Mouse (Mus musculus) midbrain, embryonic 14.5 days (tissue): ENCODE data around the gene Grik1. TPM values are rescaled to one million over a fixed set of nuclear protein-coding genes. Genes with fewer than 3 reads are reported as not detected.

ENCODE experiments used
- ATAC-seq: fragments of 200-750 bp; cut with Nextera tagmentation; 2 replicates; pipeline ENCODE4 v1.8.0; 2017; ENCODE audit warnings: moderate number of reproducible peaks, moderate library complexity; ENCODE audit not compliant: low FRiP score, low TSS enrichment
- DNase-seq: peaks from one replicate; pipeline ENCODE4 v3.0.0-alpha.2; 2015
- H3K27ac ChIP-seq: fragments of 300-500 bp; sonication (generic); replicated peaks from 2 replicates; pipeline ENCODE4 v1.5.1; 2014; ENCODE audit warnings: mild to moderate bottlenecking, low read depth, low read length, moderate library complexity
- H3K27me3 ChIP-seq: fragments of 300-500 bp; sonication (generic); 2 replicates; pipeline ENCODE4 v1.6.1; 2014; ENCODE audit warnings: low read length, control low read depth, mixed read lengths; ENCODE audit not compliant: control insufficient read depth, insufficient read depth
- H3K36me3 ChIP-seq: fragments of 300-500 bp; sonication (generic); 2 replicates; pipeline ENCODE4 v1.6.1; 2014; ENCODE audit warnings: low read length, control low read depth; ENCODE audit not compliant: control insufficient read depth, insufficient read depth
- H3K4me1 ChIP-seq: fragments of 300-500 bp; sonication (generic); 2 replicates; pipeline ENCODE4 v1.6.1; 2014; ENCODE audit warnings: mild to moderate bottlenecking, antibody characterized with exemption, low read length, control low read depth; ENCODE audit not compliant: control insufficient read depth, insufficient read depth
- H3K4me2 ChIP-seq: fragments of 300-500 bp; sonication (generic); 2 replicates; pipeline ENCODE4 v1.6.1; 2014; ENCODE audit warnings: mild to moderate bottlenecking, low read length, moderate library complexity
- H3K4me3 ChIP-seq: fragments of 300-500 bp; sonication (generic); replicated peaks from 2 replicates; pipeline ENCODE4 v1.5.1; 2014; ENCODE audit warnings: low read depth, low read length
- H3K9ac ChIP-seq: fragments of 300-500 bp; sonication (generic); replicated peaks from 2 replicates; pipeline ENCODE4 v1.6.1; 2014; ENCODE audit warnings: mild to moderate bottlenecking, low read length, moderate library complexity
- H3K9me3 ChIP-seq: fragments of 300-500 bp; sonication (generic); 2 replicates; pipeline ENCODE4 v1.6.1; 2016; ENCODE audit warnings: low read length, control low read depth, mixed read lengths; ENCODE audit not compliant: control insufficient read depth
- WGBS: fragments of 180-500 bp; shearing (Covaris S2); extraction: QIAGEN DNeasy Blood & Tissue Kit; methylation state at CpG from one replicate; pipeline ENCODE4 v1.1.7; 2014; 5-methylcytosine and 5-hydroxymethylcytosine counted together
- polyA plus RNA-seq: library from polyadenylated mRNA; unstranded; fragments of >200 nt; fragmentation: Nextera tagmentation; extraction: Ambion mirVana; gene quantifications from 2 replicates; pipeline ENCODE4 v1.2.1, GENCODE M21; 2014

Gene Grik1
- polyA plus RNA-seq, 1 experiment from 2014 or later = 26.1 TPM

DNA sequence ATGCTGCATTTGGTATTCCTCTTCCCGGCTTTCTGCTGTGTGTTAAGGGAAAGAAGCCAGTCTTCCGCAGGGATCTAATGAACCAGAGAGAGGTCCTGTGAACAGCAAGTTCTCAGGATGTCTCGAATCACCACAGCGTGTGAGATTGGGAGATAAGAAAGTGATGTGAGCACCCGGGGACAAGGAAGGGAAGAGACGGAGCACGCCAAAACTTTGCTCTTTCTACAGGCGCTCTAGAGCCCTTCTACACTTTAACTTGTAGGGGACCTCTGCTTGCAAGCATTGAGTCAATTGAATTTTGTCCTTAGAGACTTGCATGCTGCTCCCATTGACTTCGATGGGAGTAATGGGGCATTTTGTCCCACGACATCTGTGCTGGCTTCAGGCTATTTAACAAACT, 241.9 kb downstream of the Grik1 start:
- Histone ChIP-seq H3K9ac (no peak overlapping the region), H3K9me3 (no peaks in the 10 kb centered on the region), H3K36me3 (no peaks in the 10 kb centered on the region), H3K4me2 (no peak overlapping the region), H3K27me3 (no peaks in the 10 kb centered on the region), H3K4me1 (no peaks in the 10 kb centered on the region), H3K4me3 (no peak overlapping the region), H3K27ac (no peak overlapping the region)
- ATAC-seq (no peak), DNase-seq (no peak)
- WGBS = 93% methylated on average over 10 of the region's 10 CpGs

DNA sequence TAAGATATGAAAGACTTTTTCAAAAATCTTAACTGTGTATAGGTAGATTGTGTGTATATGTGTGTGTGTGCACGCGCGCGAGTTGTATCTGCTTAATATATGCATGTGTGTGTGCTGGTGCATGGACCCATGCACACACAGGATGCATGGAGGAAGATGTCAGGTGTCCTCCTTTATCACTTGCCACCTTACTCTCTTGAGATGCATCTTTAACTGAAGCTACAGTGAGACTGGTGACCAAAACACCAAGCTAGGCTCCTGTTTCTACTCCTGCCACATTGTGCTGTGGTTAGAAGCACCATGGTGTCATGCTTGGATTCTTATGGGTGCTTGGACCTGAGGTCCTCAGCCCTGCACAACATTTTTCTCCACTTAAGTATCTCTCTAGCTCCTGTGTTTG, 245.7 kb downstream of the Grik1 start:
- Histone ChIP-seq H3K27me3 (no peaks in the 10 kb centered on the region), H3K4me2 (no peak overlapping the region), H3K9ac (no peak overlapping the region), H3K9me3 (no peaks in the 10 kb centered on the region), H3K36me3 (no peaks in the 10 kb centered on the region), H3K4me1 (no peaks in the 10 kb centered on the region), H3K4me3 (no peak overlapping the region), H3K27ac (no peak overlapping the region)
- 94% methylated on average over 4 of the region's 4 CpGs for WGBS
- no peak for ATAC-seq
- no peak for DNase-seq

- WGBS = 74% methylated on average over 6 of the region's 6 CpGs
- no peak for DNase-seq
Measured at GRCm38 (mm10) chr16:88042458-88042857, 247.6 kb downstream of the Grik1 start.

DNA sequence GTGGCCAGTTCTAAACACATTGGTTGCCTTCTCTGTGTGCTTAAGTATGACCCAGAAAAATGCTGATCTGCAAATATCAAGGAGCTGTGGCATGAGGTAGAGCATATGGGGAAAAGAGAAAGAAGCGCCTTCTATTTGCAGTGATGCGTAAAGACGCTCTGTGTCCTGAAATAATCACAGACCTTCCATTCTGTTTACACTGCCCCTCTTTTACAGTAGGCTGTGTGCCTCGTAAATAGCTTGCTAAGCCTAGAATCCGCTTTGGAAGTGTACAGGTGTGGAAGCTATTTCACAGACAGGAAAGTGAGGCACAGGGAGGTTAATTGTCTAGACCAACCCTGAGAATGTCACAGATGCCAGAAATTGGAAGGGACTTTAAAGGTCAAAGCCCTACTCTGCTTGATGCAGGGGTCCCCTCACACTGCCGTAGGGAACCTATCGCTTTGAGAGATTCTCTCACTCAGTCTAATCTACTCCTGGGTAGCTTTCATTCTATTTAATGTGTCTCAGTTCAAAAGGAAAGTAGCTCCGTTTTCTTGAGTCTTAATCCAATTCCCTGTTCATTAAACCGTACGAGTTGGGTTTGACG, 251.5 kb downstream of the Grik1 start:
- 73% methylated on average over 11 of the region's 11 CpGs for WGBS
- Histone ChIP-seq H3K9ac (no peak overlapping the region), H3K27me3 (no peaks in the 10 kb centered on the region), H3K9me3 (no peaks in the 10 kb centered on the region), H3K4me2 (no peak overlapping the region), H3K4me3 (no peak overlapping the region), H3K36me3 (no peaks in the 10 kb centered on the region), H3K4me1 (no peaks in the 10 kb centered on the region), H3K27ac (no peak overlapping the region)
- ATAC-seq = no peak
- DNase-seq = peak; percentile 21

More at GRCm38 (mm10) chr16:88042458-88042857, 247.6 kb downstream of the Grik1 start:
- Histone ChIP-seq H3K4me2 (no peak overlapping the region), H3K4me1 (no peaks in the 10 kb centered on the region), H3K9me3 (no peaks in the 10 kb centered on the region), H3K27ac (no peak overlapping the region), H3K9ac (no peak overlapping the region), H3K4me3 (no peak overlapping the region), H3K36me3 (no peaks in the 10 kb centered on the region), H3K27me3 (no peaks in the 10 kb centered on the region)
- no peak for ATAC-seq

- 4% methylated on average over 2 of the region's 2 CpGs for WGBS
- Histone ChIP-seq H3K4me1 (no peaks in the 10 kb centered on the region), H3K36me3 (no peaks in the 10 kb centered on the region), H3K9me3 (no peaks in the 10 kb centered on the region), H3K27me3 (no peaks in the 10 kb centered on the region), H3K4me3 (no peak overlapping the region), H3K4me2 (no peak overlapping the region), H3K9ac (no peak overlapping the region), H3K27ac (no peak overlapping the region)
- ATAC-seq = peak; percentile 68; the same call in 1 of the 2 replicates
- peak; percentile 73 for DNase-seq
Measured at GRCm38 (mm10) chr16:87988805-87989204, 301.3 kb downstream of the Grik1 start.

DNA sequence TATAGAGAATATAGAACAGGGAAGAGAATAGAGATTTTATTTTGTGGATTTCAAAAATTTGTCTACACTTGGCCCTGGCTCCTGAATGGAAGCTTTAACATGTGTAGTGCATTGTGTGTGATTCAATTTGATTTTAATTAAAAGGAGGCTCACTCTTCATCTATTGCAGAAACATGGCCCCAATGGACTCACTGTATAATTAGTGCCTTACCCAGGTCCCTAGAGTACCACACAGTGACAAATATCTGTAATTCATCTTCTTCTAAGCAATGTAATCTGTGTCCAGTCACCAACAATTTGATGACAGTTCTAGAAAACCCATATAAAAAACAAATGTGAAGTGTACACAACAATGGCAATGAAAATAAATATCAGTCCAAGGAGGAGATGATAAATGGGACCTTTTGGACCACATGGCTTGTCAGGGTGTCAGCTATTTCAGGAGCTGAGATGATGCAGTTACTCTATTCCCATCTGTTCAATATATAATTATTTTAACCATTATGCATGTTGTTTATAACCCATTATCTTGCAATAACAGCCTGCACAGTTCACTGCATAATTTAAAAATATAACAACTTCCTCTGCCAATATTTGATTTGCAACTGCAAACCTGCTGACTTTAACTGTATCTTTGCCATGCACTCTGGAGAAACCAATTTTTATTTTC, 305.7 kb downstream of the Grik1 start:
- H3K9ac ChIP-seq = no peak overlapping the region
- ATAC-seq (no peak), DNase-seq (no peak)
- H3K4me3 ChIP-seq = no peak overlapping the region
- no peaks in the 10 kb centered on the region for H3K4me1 ChIP-seq
- no peak overlapping the region for H3K27ac ChIP-seq
- no peaks in the 10 kb centered on the region for H3K9me3 ChIP-seq
- no peaks in the 10 kb centered on the region for H3K36me3 ChIP-seq
- no peak overlapping the region for H3K4me2 ChIP-seq
- no peaks in the 10 kb centered on the region for H3K27me3 ChIP-seq

GRCm38 (mm10) chr16:87974076-87974443, 316.0 kb downstream of the Grik1 start:
- Histone ChIP-seq H3K27me3 (no peaks in the 10 kb centered on the region), H3K4me2 (no peak overlapping the region), H3K4me1 (0 out of 2 replicates have a peak, but pooled peaks cover 5% of the 10 kb centered on the region), H3K9me3 (no peaks in the 10 kb centered on the region), H3K9ac (no peak overlapping the region), H3K4me3 (no peak overlapping the region), H3K36me3 (no peaks in the 10 kb centered on the region), H3K27ac (no peak overlapping the region)
- no peak for DNase-seq
- ATAC-seq = no peak
- 56% methylated on average over 3 of the region's 3 CpGs for WGBS

DNA sequence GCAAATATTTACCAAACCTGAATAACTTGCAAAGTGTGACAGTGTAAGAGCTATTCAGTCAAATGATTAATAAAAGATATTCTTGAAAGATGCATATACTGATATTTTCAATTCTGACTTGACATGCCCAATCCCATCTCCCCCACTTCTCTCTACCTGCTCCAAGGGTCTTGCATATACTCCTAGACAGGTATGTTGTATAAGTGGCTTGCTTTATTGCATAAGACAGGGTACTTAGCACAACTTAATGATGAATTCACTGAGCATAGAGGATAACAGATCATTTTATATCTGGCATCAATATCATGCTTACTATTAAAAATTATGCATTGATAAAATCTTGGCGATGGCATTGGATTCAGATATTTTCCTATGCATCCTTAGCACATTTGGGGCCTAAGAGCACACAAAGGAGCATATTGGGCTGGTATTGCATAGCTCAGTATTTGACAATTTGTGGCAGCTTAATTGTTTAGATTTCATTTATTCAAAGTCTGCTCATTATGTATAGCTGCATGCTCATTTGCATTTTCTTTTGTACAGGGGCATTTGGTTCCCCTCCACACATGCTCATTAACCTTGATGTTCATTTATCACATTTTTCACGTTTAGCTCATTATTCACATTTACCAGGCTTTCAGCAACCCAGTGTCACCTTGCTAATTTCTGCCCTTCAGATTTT, 316.5 kb downstream of the Grik1 start:
- DNase-seq = peak; percentile 17
- no peak for ATAC-seq
- H3K27ac ChIP-seq = no peak overlapping the region

DNA sequence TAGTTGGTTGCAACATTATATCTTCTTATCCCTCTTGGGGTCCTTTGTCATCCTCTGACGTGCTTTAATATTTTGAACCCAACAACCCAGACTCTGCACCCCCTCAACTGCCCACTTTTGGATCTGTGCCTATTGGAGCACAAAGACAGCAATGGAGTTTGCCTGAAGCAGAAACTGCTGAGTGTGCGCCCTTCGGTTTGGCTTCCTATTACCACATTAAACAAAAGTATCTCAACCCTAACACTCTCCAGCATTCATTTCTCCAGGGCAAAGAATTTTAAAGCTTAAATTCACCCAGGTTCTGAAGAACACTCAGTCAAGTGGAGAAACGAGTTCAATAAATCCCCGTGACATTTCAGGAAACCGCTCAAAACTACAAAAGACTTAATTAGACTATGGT, 318.2 kb downstream of the Grik1 start:
- no peak overlapping the region for H3K4me2 ChIP-seq
- H3K9me3 ChIP-seq = no peaks in the 10 kb centered on the region
- no peak overlapping the region for H3K4me3 ChIP-seq
- 0 out of 2 replicates have a peak, but pooled peaks cover 5% of the 10 kb centered on the region for H3K4me1 ChIP-seq
- H3K27me3 ChIP-seq = no peaks in the 10 kb centered on the region
- H3K27ac ChIP-seq = no peak overlapping the region
- ATAC-seq (no peak), DNase-seq (no peak)
- H3K9ac ChIP-seq = no peak overlapping the region
- WGBS = 77% methylated on average over 6 of the region's 6 CpGs
- H3K36me3 ChIP-seq = no peaks in the 10 kb centered on the region

More for the DNA sequence above, 316.5 kb downstream of the Grik1 start:
- Histone ChIP-seq H3K9ac (no peak overlapping the region), H3K4me3 (no peak overlapping the region), H3K9me3 (no peaks in the 10 kb centered on the region), H3K4me2 (no peak overlapping the region), H3K4me1 (0 out of 2 replicates have a peak, but pooled peaks cover 5% of the 10 kb centered on the region), H3K27me3 (no peaks in the 10 kb centered on the region), H3K36me3 (no peaks in the 10 kb centered on the region)
- WGBS = 60% methylated on average over 2 of the region's 2 CpGs
